Mouse (Mus musculus): ENCODE measurements around the gene Syne4. TPM values are rescaled to one million over a fixed set of nuclear protein-coding genes. Genes with fewer than 3 reads are reported as not detected.

Gene Syne4
- polyA plus RNA-seq, 1 experiment from 2014 or later = 12.1 TPM

- Histone ChIP-seq H3K9ac (no peak overlapping the region), H3K4me1 (peaks cover 33% of the 10 kb centered on the region), H3K27me3 (replicated peaks) (peaks cover 23% of the 10 kb centered on the region), H3K4me2 (no peak overlapping the region), H3K36me3 (no peaks in the 10 kb centered on the region), H3K9me3 (replicated peaks) (no peaks in the 10 kb centered on the region), H3K4me3 (no peak overlapping the region), H3K27ac (no peak overlapping the region)
- ATAC-seq = no peak
- WGBS (ENCODE audit: insufficient replicate concordance) = 63% methylated on average over 7 of the region's 7 CpGs
Measured at GRCm38 (mm10) chr7:30282740-30283139, 31.9 kb upstream of the Syne4 start.

GRCm38 (mm10) chr7:30286701-30287410, 27.8 kb upstream of the Syne4 start:
- Histone ChIP-seq H3K4me3 (no peak overlapping the region), H3K9ac (no peak overlapping the region), H3K27me3 (replicated peaks) (peaks cover 57% of the 10 kb centered on the region), H3K9me3 (replicated peaks) (no peaks in the 10 kb centered on the region), H3K27ac (no peak overlapping the region), H3K4me1 (no peaks in the 10 kb centered on the region), H3K4me2 (no peak overlapping the region), H3K36me3 (no peaks in the 10 kb centered on the region)
- ATAC-seq = no peak
- 57% methylated on average over 8 of the region's 8 CpGs for WGBS (ENCODE audit: insufficient replicate concordance)

- no peaks in the 10 kb centered on the region for H3K36me3 ChIP-seq
- no peak overlapping the region for H3K4me3 ChIP-seq
- no peak overlapping the region for H3K4me2 ChIP-seq
- H3K4me1 ChIP-seq = no peaks in the 10 kb centered on the region
- 50% methylated on average over 6 of the region's 6 CpGs for WGBS (ENCODE audit: insufficient replicate concordance)
- H3K9me3 ChIP-seq (replicated peaks) = no peaks in the 10 kb centered on the region
- H3K27ac ChIP-seq = no peak overlapping the region
- no peak for ATAC-seq
- no peak overlapping the region for H3K9ac ChIP-seq
- H3K27me3 ChIP-seq (replicated peaks) = peaks cover 63% of the 10 kb centered on the region
Measured at GRCm38 (mm10) chr7:30288046-30288445, 26.6 kb upstream of the Syne4 start.

- no peak for ATAC-seq
- no peak overlapping the region for H3K9ac ChIP-seq
- WGBS (ENCODE audit: insufficient replicate concordance) = 53% methylated on average over 7 of the region's 7 CpGs
- H3K4me2 ChIP-seq = no peak overlapping the region
- H3K27ac ChIP-seq = no peak overlapping the region
- H3K4me1 ChIP-seq = no peaks in the 10 kb centered on the region
- no peaks in the 10 kb centered on the region for H3K9me3 ChIP-seq (replicated peaks)
- H3K27me3 ChIP-seq (replicated peaks) = peaks cover 63% of the 10 kb centered on the region
- H3K36me3 ChIP-seq = no peaks in the 10 kb centered on the region
- no peak overlapping the region for H3K4me3 ChIP-seq
Measured at GRCm38 (mm10) chr7:30289071-30289713, 25.4 kb upstream of the Syne4 start.

GRCm38 (mm10) chr7:30289714-30290399, 24.8 kb upstream of the Syne4 start:
- Histone ChIP-seq H3K4me2 (no peak overlapping the region), H3K27me3 (replicated peaks) (peaks cover 63% of the 10 kb centered on the region), H3K27ac (no peak overlapping the region), H3K9me3 (replicated peaks) (no peaks in the 10 kb centered on the region), H3K9ac (no peak overlapping the region), H3K4me3 (no peak overlapping the region), H3K36me3 (no peaks in the 10 kb centered on the region), H3K4me1 (no peaks in the 10 kb centered on the region)
- ATAC-seq = no peak
- 47% methylated on average over 10 of the region's 10 CpGs for WGBS (ENCODE audit: insufficient replicate concordance)

- Histone ChIP-seq H3K27ac (no peak within 1 kb of the TSS), H3K9ac (peak within 1 kb of the TSS; percentile 45), H3K27me3 (replicated peaks) (peaks cover 50% of the 10 kb centered on the region), H3K4me2 (peak within 1 kb of the TSS; percentile 39), H3K9me3 (replicated peaks) (no peaks in the 10 kb centered on the region), H3K4me1 (no peaks in the 10 kb centered on the region), H3K4me3 (peak within 1 kb of the TSS; percentile 41), H3K36me3 (no peaks in the 10 kb centered on the region)
- 0 out of 2 replicates have a peak, but pooled peaks have one; percentile 8 for ATAC-seq
- 12% methylated on average over 35 of the region's 35 CpGs for WGBS (ENCODE audit: insufficient replicate concordance)
Measured at GRCm38 (mm10) chr7:30291215-30292131, 23.1 kb upstream of the Syne4 start, which contains the start of gene Clip3. Clip3 (plus strand) TSS chr7:30291728.

- Histone ChIP-seq H3K9ac (no peak overlapping the region), H3K27me3 (replicated peaks) (peaks cover 33% of the 10 kb centered on the region), H3K36me3 (no peaks in the 10 kb centered on the region), H3K4me2 (no peak overlapping the region), H3K27ac (no peak overlapping the region), H3K4me1 (0 out of 2 replicates have a peak, but pooled peaks cover 5% of the 10 kb centered on the region), H3K4me3 (no peak overlapping the region), H3K9me3 (replicated peaks) (no peaks in the 10 kb centered on the region)
- no peak for ATAC-seq
- WGBS (ENCODE audit: insufficient replicate concordance) = 68% methylated on average over 13 of the region's 13 CpGs
Measured at GRCm38 (mm10) chr7:30293795-30294194, 20.8 kb upstream of the Syne4 start.

- ATAC-seq = no peak
- Histone ChIP-seq H3K9ac (no peak overlapping the region), H3K27ac (no peak overlapping the region), H3K27me3 (replicated peaks) (peaks cover 28% of the 10 kb centered on the region), H3K36me3 (no peaks in the 10 kb centered on the region), H3K9me3 (replicated peaks) (no peaks in the 10 kb centered on the region), H3K4me2 (no peak overlapping the region), H3K4me1 (0 out of 2 replicates have a peak, but pooled peaks cover 5% of the 10 kb centered on the region), H3K4me3 (no peak overlapping the region)
- 72% methylated on average over 5 of the region's 5 CpGs for WGBS (ENCODE audit: insufficient replicate concordance)
Measured at GRCm38 (mm10) chr7:30294296-30294695, 20.3 kb upstream of the Syne4 start.

- no peaks in the 10 kb centered on the region for H3K9me3 ChIP-seq (replicated peaks)
- no peak overlapping the region for H3K27ac ChIP-seq
- no peak overlapping the region for H3K4me2 ChIP-seq
- no peaks in the 10 kb centered on the region for H3K36me3 ChIP-seq
- H3K4me3 ChIP-seq = no peak overlapping the region
- no peak overlapping the region for H3K9ac ChIP-seq
- H3K27me3 ChIP-seq (replicated peaks) = peaks cover 20% of the 10 kb centered on the region
- 0 out of 2 replicates have a peak, but pooled peaks cover 5% of the 10 kb centered on the region for H3K4me1 ChIP-seq
- no peak for ATAC-seq
- 44% methylated on average over 10 of the region's 10 CpGs for WGBS (ENCODE audit: insufficient replicate concordance)
Measured at GRCm38 (mm10) chr7:30295103-30295502, 19.5 kb upstream of the Syne4 start.

GRCm38 (mm10) chr7:30296816-30297215, 17.8 kb upstream of the Syne4 start:
- H3K36me3 ChIP-seq = no peaks in the 10 kb centered on the region
- H3K9me3 ChIP-seq (replicated peaks) = no peaks in the 10 kb centered on the region
- no peak overlapping the region for H3K4me2 ChIP-seq
- WGBS (ENCODE audit: insufficient replicate concordance) = 60% methylated on average over 15 of the region's 15 CpGs
- no peak for ATAC-seq
- peaks cover 6% of the 10 kb centered on the region for H3K27me3 ChIP-seq (replicated peaks)
- 0 out of 2 replicates have a peak, but pooled peaks cover 5% of the 10 kb centered on the region for H3K4me1 ChIP-seq
- no peak overlapping the region for H3K27ac ChIP-seq
- no peak overlapping the region for H3K4me3 ChIP-seq
- H3K9ac ChIP-seq = no peak overlapping the region

- WGBS (ENCODE audit: insufficient replicate concordance) = 61% methylated on average over 16 of the region's 16 CpGs
Measured at GRCm38 (mm10) chr7:30297266-30297665, 17.3 kb upstream of the Syne4 start.

More at GRCm38 (mm10) chr7:30297266-30297665, 17.3 kb upstream of the Syne4 start:
- Histone ChIP-seq H3K4me2 (no peak overlapping the region), H3K9me3 (replicated peaks) (no peaks in the 10 kb centered on the region), H3K36me3 (no peaks in the 10 kb centered on the region), H3K4me1 (0 out of 2 replicates have a peak, but pooled peaks cover 5% of the 10 kb centered on the region), H3K27me3 (replicated peaks) (peaks cover 1% of the 10 kb centered on the region; the same call in 1 of the 2 replicates), H3K27ac (no peak overlapping the region), H3K4me3 (no peak overlapping the region), H3K9ac (no peak overlapping the region)
- no peak for ATAC-seq

Measured in liver, embryonic 12.5 days (tissue).